Mouse (Mus musculus) heart, adult 11 months (tissue): ENCODE data around the gene Otud7a.

Experiments
- DNase-seq: peaks from one replicate; pipeline ENCODE4 v3.0.0; 2022

The Otud7a gene

GRCm38 (mm10) chr7:63719183-63719944 lies 274.8 kb downstream of the Otud7a start:
- DNase-seq: peak; percentile 40

GRCm38 (mm10) chr7:63720682-63721081 lies 276.1 kb downstream of the Otud7a start:
- DNase-seq: peak; percentile 44

GRCm38 (mm10) chr7:63725040-63725729 lies 280.6 kb downstream of the Otud7a start:
- DNase-seq: peak; percentile 9

GRCm38 (mm10) chr7:63729605-63730004 lies 285.1 kb downstream of the Otud7a start:
- DNase-seq: peak; percentile 71

GRCm38 (mm10) chr7:63730012-63730411 lies 285.5 kb downstream of the Otud7a start:
- DNase-seq: peak; percentile 73

GRCm38 (mm10) chr7:63737725-63738124 lies 293.2 kb downstream of the Otud7a start:
- peak; percentile 78 for DNase-seq

- peak; percentile 66 for DNase-seq
Measured at GRCm38 (mm10) chr7:63738142-63738541, 293.6 kb downstream of the Otud7a start.

- DNase-seq: no peak
Measured at GRCm38 (mm10) chr7:63743116-63743515, 298.6 kb downstream of the Otud7a start.

GRCm38 (mm10) chr7:63752081-63752480 lies 307.5 kb downstream of the Otud7a start:
- peak; percentile 78 for DNase-seq

- DNase-seq: peak; percentile 96
Measured at GRCm38 (mm10) chr7:63753274-63753751, 308.8 kb downstream of the Otud7a start.

- peak; percentile 94 for DNase-seq
Measured at GRCm38 (mm10) chr7:63754573-63755475, 310.3 kb downstream of the Otud7a start.

- peak; percentile 98 for DNase-seq
Measured at GRCm38 (mm10) chr7:63755476-63755948, 311.0 kb downstream of the Otud7a start.

- DNase-seq: no peak
Measured at GRCm38 (mm10) chr7:63757136-63757677, 312.7 kb downstream of the Otud7a start.

- DNase-seq: no peak
Measured at GRCm38 (mm10) chr7:63757678-63758239, 313.2 kb downstream of the Otud7a start.

- peak; percentile 77 for DNase-seq
Measured at GRCm38 (mm10) chr7:63758240-63758826, 313.8 kb downstream of the Otud7a start.

- peak; percentile 87 for DNase-seq
Measured at GRCm38 (mm10) chr7:63759606-63760005, 315.1 kb downstream of the Otud7a start.

GRCm38 (mm10) chr7:63762529-63762928 lies 318.0 kb downstream of the Otud7a start:
- peak; percentile 76 for DNase-seq

GRCm38 (mm10) chr7:63768398-63769029 lies 324.0 kb downstream of the Otud7a start:
- DNase-seq: peak; percentile 28

- DNase-seq: peak; percentile 50
Measured at GRCm38 (mm10) chr7:63773268-63773667, 328.7 kb downstream of the Otud7a start.

- no peak for DNase-seq
Measured at GRCm38 (mm10) chr7:63774291-63774690, 329.7 kb downstream of the Otud7a start.

- DNase-seq: no peak
Measured at GRCm38 (mm10) chr7:63777328-63777727, 332.8 kb downstream of the Otud7a start.
